Mouse (Mus musculus) urinary bladder, adult 2 months (tissue): ENCODE data around the gene Mib2. TPM values are rescaled to one million over a fixed set of nuclear protein-coding genes. Genes with fewer than 3 reads are reported as not detected.
"Not testable (repeated sequence)": the region's sequence is repeated elsewhere in the genome, so short reads cannot be mapped to it uniquely, and the experiment has no call there.

ENCODE experiments used
- DNase-seq: peaks from one replicate; pipeline ENCODE4 v3.0.0; 2022; ENCODE audit warnings: low spot score
- polyA plus RNA-seq: library from polyadenylated mRNA; depleted of rRNA; stranded (reverse); fragments of >200 nt; gene quantifications from 2 replicates; pipeline ENCODE4 v1.2.3, GENCODE M21; 2012

Mib2 gene
- polyA plus RNA-seq, 1 experiment = 56.1 TPM

GRCm38 (mm10) chr4:155670236-155670635, 1.2 kb upstream of the Mib2 start:
- DNase-seq = not testable (repeated sequence)

- DNase-seq = no peak
Measured at GRCm38 (mm10) chr4:155669598-155670075, 639 bp upstream of the Mib2 start.

- DNase-seq = no peak
Measured at GRCm38 (mm10) chr4:155666903-155667302, 2.1 kb downstream of the Mib2 start.

- DNase-seq = no peak
Measured at GRCm38 (mm10) chr4:155660641-155661040, 8.4 kb downstream of the Mib2 start.

- DNase-seq = no peak
Measured at GRCm38 (mm10) chr4:155658961-155659360, 10.0 kb downstream of the Mib2 start.

- DNase-seq = no peak
Measured at GRCm38 (mm10) chr4:155656214-155656751, 12.7 kb downstream of the Mib2 start.

GRCm38 (mm10) chr4:155654456-155655298, 14.3 kb downstream of the Mib2 start:
- peak; percentile 57 for DNase-seq

- DNase-seq = no peak
Measured at GRCm38 (mm10) chr4:155654183-155654455, 14.9 kb downstream of the Mib2 start.

GRCm38 (mm10) chr4:155653451-155654182, 15.4 kb downstream of the Mib2 start:
- no peak for DNase-seq

GRCm38 (mm10) chr4:155653086-155653450, 15.9 kb downstream of the Mib2 start, which contains the start of gene Mmp23:
Gene Mmp23 (minus strand): TSS chr4:155653384.
- peak; percentile 56 for DNase-seq

- DNase-seq = no peak
Measured at GRCm38 (mm10) chr4:155652283-155653085, 16.5 kb downstream of the Mib2 start.

- no peak for DNase-seq
Measured at GRCm38 (mm10) chr4:155651553-155652269, 17.3 kb downstream of the Mib2 start.

- no peak for DNase-seq
Measured at GRCm38 (mm10) chr4:155649355-155649754, 19.6 kb downstream of the Mib2 start.

GRCm38 (mm10) chr4:155645721-155646120, 23.3 kb downstream of the Mib2 start:
- no peak for DNase-seq

- not testable (repeated sequence) for DNase-seq
Measured at GRCm38 (mm10) chr4:155645308-155645707, 23.7 kb downstream of the Mib2 start, which contains the start of gene Gm10563. Gene Gm10563 (minus strand): TSS chr4:155645408.

GRCm38 (mm10) chr4:155643531-155643930, 25.5 kb downstream of the Mib2 start:
- no peak for DNase-seq

GRCm38 (mm10) chr4:155635766-155636499, 33.1 kb downstream of the Mib2 start:
- DNase-seq = no peak

- no peak for DNase-seq
Measured at GRCm38 (mm10) chr4:155630267-155630666, 38.7 kb downstream of the Mib2 start.

- DNase-seq = peak; percentile 83
Measured at GRCm38 (mm10) chr4:155624338-155625291, 44.4 kb downstream of the Mib2 start, which contains the start of gene Cdk11b. Gene Cdk11b (plus strand): TSS chr4:155624854.
